Mouse (Mus musculus): ENCODE results near the gene Acin1.
A peak's percentile ranks its signal among the peaks of the same experiment; 100 is the strongest.
"Not testable (repeated sequence)": the region's sequence is repeated elsewhere in the genome, so short reads cannot be mapped to it uniquely, and the experiment has no call there.

The Acin1 gene

GRCm38 (mm10) chr14:54642224-54642944 is 44.3 kb downstream of the Acin1 start:
- no peak for DNase-seq (ENCODE audit: low spot score)

- DNase-seq (ENCODE audit: low spot score) = peak; percentile 83
These were observed 45.3 kb downstream of the Acin1 start, which contains the start of gene Cdh24 for GRCm38 (mm10) chr14:54641305-54641969. Cdh24 (minus strand) TSS chr14:54641364.

DNA sequence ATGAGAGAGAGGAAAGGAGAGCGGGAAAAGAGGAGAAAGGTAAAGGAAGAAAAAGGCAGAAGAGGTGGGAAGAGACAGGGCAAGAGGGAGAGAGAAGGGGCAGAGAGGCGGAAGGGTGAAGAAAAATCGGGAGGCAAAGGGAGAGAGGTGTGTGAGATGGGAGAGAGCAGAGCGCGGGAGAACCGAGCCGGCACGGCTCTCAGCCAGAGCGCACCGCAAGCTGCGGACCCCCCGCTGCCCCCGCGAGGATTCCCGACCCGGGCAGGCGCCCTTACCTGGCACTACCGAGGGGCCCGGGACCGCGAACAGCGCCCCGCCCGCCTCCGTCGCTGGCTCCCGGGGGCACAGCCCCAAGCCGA is 45.8 kb downstream of the Acin1 start, which contains the start of gene Gm17606:
TSS of gene Gm17606 (plus strand) at position 7 of the 359 bp plus-strand sequence.
- no peak for DNase-seq (ENCODE audit: low spot score)

DNA sequence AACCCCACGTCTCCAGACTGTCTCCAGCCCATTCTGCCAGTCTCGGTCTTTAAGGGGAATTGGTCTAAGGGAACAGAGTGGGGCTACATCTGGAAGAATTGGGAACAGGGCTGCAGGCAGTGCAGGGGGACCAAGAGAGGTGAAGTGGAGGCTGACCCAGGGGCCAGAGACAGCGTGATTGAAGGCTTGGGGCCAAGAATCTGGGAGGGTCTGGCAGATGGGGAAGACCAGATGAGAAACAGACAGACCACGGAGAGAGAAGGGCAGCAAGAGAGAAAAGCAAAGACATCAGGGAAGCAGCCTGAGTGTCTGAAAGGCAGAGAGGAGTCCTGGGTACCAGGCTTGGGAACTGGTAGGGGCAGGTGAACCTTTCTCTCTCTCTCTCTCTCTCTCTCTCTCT is 46.6 kb downstream of the Acin1 start:
- DNase-seq (ENCODE audit: low spot score) = no peak

DNA sequence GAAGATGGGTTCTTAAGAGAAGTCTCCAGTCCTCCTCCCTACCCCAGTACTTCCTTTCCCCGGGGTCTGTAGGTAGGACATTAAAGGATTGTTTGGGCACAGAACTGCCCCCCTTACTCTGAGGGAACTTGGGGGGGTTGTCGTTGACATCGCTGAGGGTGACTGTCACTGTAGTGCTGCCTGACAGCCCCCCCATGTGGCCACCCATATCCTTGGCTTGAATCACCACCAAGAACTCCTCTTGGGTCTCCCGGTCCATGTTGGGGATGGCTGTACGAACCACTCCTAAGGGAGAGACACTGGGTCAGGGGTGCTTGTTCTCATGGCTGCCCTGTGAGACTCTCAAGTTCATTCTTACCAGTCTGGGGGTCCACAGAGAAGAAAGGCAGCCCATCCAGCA is 48.5 kb downstream of the Acin1 start:
- no peak for DNase-seq (ENCODE audit: low spot score)

DNA sequence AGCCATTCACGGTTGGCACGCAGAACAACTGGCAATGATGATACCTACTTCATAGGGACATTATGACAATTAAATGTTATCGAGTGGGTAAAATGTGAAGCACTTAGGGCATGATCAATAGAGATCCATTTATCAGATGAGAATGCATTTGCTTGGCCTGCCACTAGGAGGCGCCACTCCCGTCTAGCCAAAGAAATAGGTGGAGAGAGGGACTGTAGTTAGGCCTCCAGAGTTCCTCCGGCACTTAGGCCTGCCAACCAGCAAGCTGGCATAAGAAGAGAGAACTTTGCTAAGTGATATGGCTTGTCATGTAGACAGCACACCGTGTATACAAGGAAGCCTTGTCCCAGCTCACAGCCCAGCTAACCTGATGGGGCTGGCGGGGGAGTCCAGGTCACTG is 49.8 kb downstream of the Acin1 start:
- DNase-seq (ENCODE audit: low spot score) = no peak

DNA sequence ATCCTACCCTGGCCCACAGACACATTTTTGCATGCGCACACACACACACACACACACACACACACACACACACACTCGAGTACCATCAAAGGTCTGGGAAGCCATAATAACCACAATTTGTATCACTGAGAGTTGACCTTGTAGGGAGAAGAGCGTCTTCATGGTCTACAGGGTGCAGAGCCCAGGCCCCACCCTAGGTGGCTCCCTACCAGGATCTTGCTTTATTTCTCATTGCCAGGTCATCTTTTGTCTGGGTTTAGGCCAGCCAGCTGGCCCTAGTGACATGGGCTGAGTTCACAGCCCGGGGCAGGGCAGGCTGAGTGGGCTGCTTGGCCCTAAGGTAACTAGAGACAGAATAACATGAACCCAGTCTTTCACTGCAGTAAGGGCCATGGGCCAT is 52.5 kb downstream of the Acin1 start:
- DNase-seq (ENCODE audit: low spot score) = no peak

GRCm38 (mm10) chr14:54632252-54632651 is 54.5 kb downstream of the Acin1 start:
- DNase-seq (ENCODE audit: low spot score) = no peak

DNA sequence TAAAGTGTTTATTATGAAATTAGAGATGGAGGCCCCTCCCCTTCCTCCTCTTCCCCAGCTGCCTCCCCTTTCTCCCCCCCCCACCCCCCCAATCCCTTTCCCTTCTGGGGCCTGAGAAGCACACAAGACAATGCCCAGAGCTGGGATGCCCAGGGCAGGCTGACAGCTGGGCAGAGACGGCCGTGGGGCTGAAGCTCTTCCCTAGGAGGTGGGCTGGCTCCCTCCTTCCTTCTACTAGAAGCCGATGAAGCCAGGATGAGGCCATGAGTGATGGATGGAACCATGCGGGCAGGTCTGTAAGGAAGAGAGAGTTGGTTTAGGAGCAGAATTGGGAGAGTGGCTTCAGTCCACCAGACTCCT is 55.5 kb downstream of the Acin1 start:
- DNase-seq (ENCODE audit: low spot score) = no peak

DNA sequence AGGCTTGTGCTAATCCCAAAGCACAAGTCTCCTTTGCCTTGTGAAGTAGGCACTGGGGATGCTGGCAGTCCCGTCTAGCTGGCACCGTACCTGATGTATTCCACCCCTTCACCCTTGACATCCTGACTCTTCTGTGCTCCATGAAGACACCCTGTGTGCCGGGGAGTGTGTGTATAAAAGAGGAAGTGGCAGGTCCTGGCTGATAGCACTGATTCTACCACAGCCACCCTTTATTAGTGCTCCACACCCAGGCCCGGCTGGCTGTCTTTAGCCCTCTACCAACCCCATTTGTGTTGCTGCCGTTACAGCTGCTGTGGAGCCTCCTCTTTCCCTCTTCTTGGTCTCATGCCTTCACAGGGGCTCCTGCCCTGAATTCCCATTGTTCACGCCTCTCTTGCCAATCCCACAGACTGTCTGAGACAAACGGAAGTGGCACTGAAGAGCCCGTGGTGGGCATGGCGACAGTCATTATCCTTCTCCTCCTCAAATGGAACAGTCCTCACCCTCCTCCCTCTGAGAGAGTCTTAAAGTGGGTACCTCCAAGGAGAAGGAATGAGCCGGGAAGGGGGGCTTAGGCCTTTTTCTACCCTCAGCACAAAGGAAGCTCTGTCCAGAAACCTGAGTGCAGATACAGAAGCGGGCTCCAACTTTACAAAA is 56.0 kb downstream of the Acin1 start:
- no peak for DNase-seq (ENCODE audit: low spot score)

- no peak for DNase-seq (ENCODE audit: low spot score)
These were observed 56.9 kb downstream of the Acin1 start for GRCm38 (mm10) chr14:54629797-54630196.

DNA sequence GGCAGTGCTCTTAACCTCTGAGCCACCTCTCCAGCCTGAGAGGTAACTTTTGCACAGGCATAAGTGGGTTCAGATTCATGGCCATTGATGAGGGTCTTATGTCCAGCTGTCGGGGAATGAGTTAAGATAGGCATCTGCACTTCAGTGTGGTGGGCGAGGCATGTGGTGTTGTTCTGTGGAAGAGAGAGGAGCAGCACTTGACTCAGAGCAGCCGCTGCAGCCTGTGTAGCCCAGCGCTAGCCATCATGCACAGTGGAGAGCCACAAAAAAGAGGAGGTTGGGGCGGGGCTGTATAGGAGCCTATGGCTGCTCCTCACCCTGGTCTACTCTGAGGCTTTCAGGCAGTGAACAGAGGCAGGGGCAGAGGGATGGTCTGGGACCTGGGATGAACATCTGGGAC is 58.6 kb downstream of the Acin1 start:
- no peak for DNase-seq (ENCODE audit: low spot score)

DNA sequence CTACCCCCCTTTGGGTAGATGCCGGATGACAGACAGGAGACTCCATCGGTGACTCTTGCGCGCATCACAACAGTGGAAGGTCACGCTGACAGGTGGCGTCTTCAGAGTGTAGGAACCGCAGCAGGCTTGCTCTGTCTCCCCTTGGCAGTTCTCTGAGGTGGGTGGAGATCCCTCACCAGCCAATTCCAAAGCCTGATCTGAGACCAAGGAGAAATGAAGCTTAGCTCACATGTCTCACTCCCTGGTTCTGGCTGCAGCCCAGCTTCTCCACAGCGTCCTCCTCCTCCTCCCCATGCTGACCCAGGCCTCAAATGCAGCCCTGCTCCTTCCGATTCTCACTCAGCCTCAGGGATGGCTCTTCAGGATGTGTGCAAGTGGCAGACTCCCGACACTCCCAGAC is 61.8 kb downstream of the Acin1 start:
- no peak for DNase-seq (ENCODE audit: low spot score)

DNA sequence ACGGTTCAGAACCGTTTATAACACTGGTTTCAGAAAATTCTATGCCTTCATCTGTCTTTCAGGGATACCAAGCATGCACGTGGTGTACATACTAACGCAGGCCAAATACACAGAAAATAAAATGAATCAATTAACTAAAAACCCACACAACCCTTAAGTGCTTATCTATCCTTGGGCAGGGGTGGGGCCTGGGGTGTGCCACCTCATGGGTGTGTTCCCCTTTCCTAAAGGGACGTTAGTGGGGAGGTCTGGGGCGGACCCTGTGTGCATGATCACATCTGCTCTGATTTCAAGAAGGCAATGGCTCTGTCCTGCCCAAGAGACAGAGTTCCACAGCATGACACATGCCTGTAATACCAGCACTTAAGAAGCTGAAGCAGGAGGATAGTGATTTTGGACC is 63.4 kb downstream of the Acin1 start:
- DNase-seq (ENCODE audit: low spot score) = no peak

DNA sequence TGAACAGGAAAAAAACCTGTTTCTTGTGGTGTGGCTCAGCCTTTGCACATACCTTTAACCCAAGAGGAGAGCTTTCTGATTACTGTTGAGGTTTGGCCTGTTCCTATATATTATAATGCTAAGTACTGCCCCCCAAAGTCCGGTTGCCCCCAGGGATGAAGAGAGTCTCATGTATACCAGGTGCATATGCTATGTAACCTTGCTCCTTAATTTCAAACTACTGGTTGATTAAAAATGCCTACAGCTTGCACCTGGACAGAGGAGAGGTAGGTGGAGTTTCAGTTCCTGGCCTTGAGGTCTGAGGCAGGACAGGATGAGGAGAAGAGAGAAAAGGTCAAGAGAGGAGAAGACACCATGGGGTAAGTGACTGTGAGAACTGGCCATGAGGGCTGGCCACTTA is 65.6 kb downstream of the Acin1 start, which contains the start of gene Psmb11:
TSS of gene Psmb11 (plus strand) at position 301 of the 400 bp plus-strand sequence.
- DNase-seq (ENCODE audit: low spot score) = no peak

DNA sequence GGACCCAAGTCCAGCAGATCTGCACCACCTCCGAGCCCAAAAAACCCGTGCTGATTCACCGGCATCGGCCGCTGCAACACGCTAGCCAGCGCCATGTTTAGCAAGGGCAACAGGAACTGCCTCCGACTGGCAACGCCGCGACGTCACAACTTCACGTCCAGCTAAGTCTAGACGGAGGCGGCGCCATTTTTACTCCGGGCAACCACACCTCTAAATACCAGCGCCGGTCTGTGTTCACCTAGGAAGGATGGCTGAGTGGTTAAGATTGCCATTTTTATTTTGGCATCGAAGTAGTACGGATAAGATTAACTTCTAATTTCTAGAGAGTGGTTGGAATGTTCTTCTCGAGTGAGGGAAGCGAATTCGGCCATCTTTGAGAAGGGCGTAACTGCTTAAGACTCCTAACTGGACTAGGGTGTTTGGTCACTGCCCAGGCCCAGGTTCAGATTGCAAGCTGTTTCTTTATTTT is 68.8 kb downstream of the Acin1 start, which contains the start of gene Psmb5:
TSS of gene Psmb5 (minus strand) at position 126 of the 469 bp plus-strand sequence.
- peak; percentile 87 for DNase-seq (ENCODE audit: low spot score)

GRCm38 (mm10) chr14:54617152-54617896 is 69.4 kb downstream of the Acin1 start:
- no peak for DNase-seq (ENCODE audit: low spot score)

DNA sequence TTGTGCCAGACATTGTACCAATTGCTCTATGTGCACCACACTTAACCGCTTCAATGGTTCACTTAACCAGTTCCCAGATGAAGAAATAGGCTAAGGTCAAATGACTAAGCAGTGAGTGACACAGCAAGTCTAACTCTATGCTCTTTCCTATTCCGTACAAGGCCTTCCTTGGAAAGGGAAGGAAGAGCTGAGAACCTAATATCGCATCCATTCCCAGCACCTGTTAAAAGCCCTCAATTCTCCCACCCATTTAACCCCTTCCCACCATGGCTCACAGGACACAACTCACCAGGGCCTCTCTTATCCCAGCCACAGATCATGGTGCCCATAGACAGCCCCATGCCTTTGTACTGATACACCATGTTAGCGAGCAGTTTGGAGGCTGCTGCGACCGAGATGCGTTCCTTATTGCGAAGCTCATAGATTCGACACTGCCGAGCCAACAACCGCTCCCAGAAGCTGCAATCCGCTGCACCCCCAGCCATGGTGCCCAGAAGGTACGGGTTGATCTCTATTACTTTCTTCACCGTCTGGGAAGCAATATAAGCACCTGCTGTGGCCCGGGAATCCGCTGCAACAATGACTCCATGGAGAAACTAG is 70.4 kb downstream of the Acin1 start:
- DNase-seq (ENCODE audit: low spot score) = no peak

GRCm38 (mm10) chr14:54614130-54614529 is 72.6 kb downstream of the Acin1 start:
- not testable (repeated sequence) for DNase-seq (ENCODE audit: low spot score)

GRCm38 (mm10) chr14:54610648-54611047 is 76.1 kb downstream of the Acin1 start:
- DNase-seq (ENCODE audit: low spot score) = no peak

DNA sequence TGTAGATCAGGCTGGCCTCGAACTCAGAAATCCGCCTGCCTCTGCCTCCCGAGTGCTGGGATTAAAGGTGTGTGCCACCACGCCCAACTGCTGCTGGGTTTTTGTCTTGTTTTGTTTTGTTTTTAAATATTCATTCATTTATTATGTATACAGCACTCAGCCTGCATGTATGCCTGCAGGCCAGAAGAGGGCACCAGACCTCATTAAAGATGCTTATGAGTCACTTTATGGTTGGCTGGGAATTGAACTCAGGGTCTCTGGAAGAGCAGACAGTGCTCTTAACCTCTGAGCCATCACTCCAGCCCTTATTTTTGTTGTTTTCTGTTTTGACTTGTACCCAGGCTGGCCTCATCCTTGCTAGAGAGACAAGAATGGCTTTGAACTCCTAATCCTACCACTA is 76.8 kb downstream of the Acin1 start:
- no peak for DNase-seq (ENCODE audit: low spot score)

DNA sequence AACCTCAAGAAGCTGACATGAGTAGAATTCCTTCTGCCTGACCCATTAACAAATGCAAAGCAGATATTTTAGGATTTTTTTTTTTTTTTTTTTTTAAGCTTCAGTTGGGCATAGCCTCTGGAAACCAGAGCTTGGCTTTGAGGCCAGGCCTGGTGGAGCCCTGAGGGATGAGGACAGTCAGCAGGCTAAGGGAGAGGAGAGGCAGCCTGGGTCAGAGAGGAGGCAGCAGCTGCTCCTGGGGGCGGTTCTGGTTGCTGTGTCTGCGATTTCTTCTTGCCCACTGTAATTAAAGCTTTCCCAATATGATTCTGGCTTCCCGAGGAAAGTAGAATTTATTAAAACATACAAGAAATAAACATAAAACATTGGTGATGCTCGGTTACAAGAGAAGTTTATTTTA is 77.5 kb downstream of the Acin1 start:
- no peak for DNase-seq (ENCODE audit: low spot score)
